In genomic region chr13:104602197-104602596, GRCm38 (mm10) we compare ENCODE assay signal across 19 mouse cellular contexts.
DNase-seq lines count a peak whose midpoint lies in the region; ATAC-seq and TF ChIP-seq lines count a peak whose summit lies in the region.
"Had no signal": no experiment of that assay in that cellular context is flagged by ENCODE, and none has a peak within 500 bp of the region (broad histone marks: within the 10 kb centered on the region; RNA-seq: fewer than 3 reads in every experiment).

No protein-coding gene starts in this region.

- H3K4me2 ChIP-seq in embryonic facial prominence, embryonic 12.5 days (replicated peaks), result no peak overlapping the region
- no peak overlapping the region for H3K4me2 ChIP-seq in hindbrain, postnatal 0 days (ENCODE audit: low read depth, low read length)
- H3K4me2 ChIP-seq in hindbrain, embryonic 16.5 days (ENCODE audit: low read length), result no peak overlapping the region
- H3K4me2 ChIP-seq: embryonic facial prominence, embryonic 13.5 days; heart, embryonic 11.5 days; hindbrain, embryonic 14.5 days; intestine, embryonic 15.5 days had no signal

- no peak for TF ChIP-seq CTCF in hindbrain, postnatal 0 days (IDR thresholded peaks at IDR 0.05; ENCODE audit: low read depth)
- TF ChIP-seq CTCF in embryonic fibroblast, embryonic 13.5 days (IDR thresholded peaks at IDR 0.05; ENCODE audit: borderline replicate concordance, insufficient read depth, low read length), result no peak

- no peak overlapping the region for H3K9ac ChIP-seq in embryonic facial prominence, embryonic 12.5 days
- H3K9ac ChIP-seq in hindbrain, postnatal 0 days (replicated peaks; ENCODE audit: low read length), result no peak overlapping the region
- no peak overlapping the region for H3K9ac ChIP-seq in hindbrain, embryonic 16.5 days (ENCODE audit: low read depth, low read length)
- H3K9ac ChIP-seq: embryonic facial prominence, embryonic 13.5 days; forebrain, postnatal 0 days; hindbrain, embryonic 14.5 days; intestine, embryonic 15.5 days had no signal

- no peak for DNase-seq in embryonic facial prominence, embryonic 10.5 days (ENCODE audit: low spot score)
- DNase-seq in hindbrain, postnatal 0 days (ENCODE audit: low spot score), result no peak
- DNase-seq in frontal cortex, postnatal 10 days (ENCODE audit: low spot score in 2 of 2), result no peak
- DNase-seq: cerebellum, adult 11 months; cerebellum, adult 2 months; cerebellum, postnatal 10 days; cerebellum, postnatal 36 days; gastrocnemius, postnatal 14 days; heart, adult 11 months; kidney, adult 11 months; kidney, adult 8-10 months had no signal

- WGBS in embryonic facial prominence, embryonic 12.5 days, result 68% methylated on average over 6 of the region's 6 CpGs
- 86% methylated on average over 6 of the region's 6 CpGs for WGBS in embryonic facial prominence, embryonic 10.5 days
- 77% methylated on average over 6 of the region's 6 CpGs for WGBS in hindbrain, postnatal 0 days
- WGBS in hindbrain, embryonic 16.5 days, result 75% methylated on average over 6 of the region's 6 CpGs

- H3K36me3 ChIP-seq in embryonic facial prominence, embryonic 12.5 days, result no peaks in the 10 kb centered on the region
- no peaks in the 10 kb centered on the region for H3K36me3 ChIP-seq in embryonic facial prominence, embryonic 10.5 days (replicated peaks)
- no peaks in the 10 kb centered on the region for H3K36me3 ChIP-seq in hindbrain, postnatal 0 days (ENCODE audit: insufficient read depth, low read length)
- H3K36me3 ChIP-seq in hindbrain, embryonic 16.5 days (ENCODE audit: control insufficient read depth, insufficient read depth, low read length), result no peaks in the 10 kb centered on the region
- H3K36me3 ChIP-seq: embryonic facial prominence, embryonic 13.5 days; intestine, embryonic 15.5 days had no signal

- ATAC-seq in embryonic facial prominence, embryonic 12.5 days (ENCODE audit: insufficient number of reproducible peaks, insufficient read depth, low FRiP score, low TSS enrichment), result 0 out of 2 replicates have a peak, but pooled peaks have one; percentile 64
- ATAC-seq in hindbrain, postnatal 0 days, result 0 out of 2 replicates have a peak, but pooled peaks have one; percentile 56
- no peak for ATAC-seq in hindbrain, embryonic 16.5 days
- ATAC-seq: intestine, embryonic 15.5 days had no signal

- H3K27me3 ChIP-seq in embryonic facial prominence, embryonic 12.5 days, result no peaks in the 10 kb centered on the region
- no peaks in the 10 kb centered on the region for H3K27me3 ChIP-seq in embryonic facial prominence, embryonic 10.5 days (replicated peaks; ENCODE audit: low read depth, poor library complexity, severe bottlenecking)
- no peaks in the 10 kb centered on the region for H3K27me3 ChIP-seq in hindbrain, postnatal 0 days (ENCODE audit: insufficient read depth, low read length)
- H3K27me3 ChIP-seq in hindbrain, embryonic 16.5 days (replicated peaks; ENCODE audit: control insufficient read depth, insufficient read depth, low read length), result no peaks in the 10 kb centered on the region
- H3K27me3 ChIP-seq: embryonic facial prominence, embryonic 13.5 days; intestine, embryonic 15.5 days had no signal

- H3K9me3 ChIP-seq in embryonic facial prominence, embryonic 12.5 days, result no peaks in the 10 kb centered on the region
- H3K9me3 ChIP-seq in embryonic facial prominence, embryonic 10.5 days, result no peaks in the 10 kb centered on the region
- no peaks in the 10 kb centered on the region for H3K9me3 ChIP-seq in hindbrain, postnatal 0 days (ENCODE audit: low read length)
- H3K9me3 ChIP-seq in hindbrain, embryonic 16.5 days (ENCODE audit: control insufficient read depth, low read length), result no peaks in the 10 kb centered on the region
- H3K9me3 ChIP-seq: embryonic facial prominence, embryonic 13.5 days; intestine, embryonic 15.5 days had no signal

- H3K27ac ChIP-seq in embryonic facial prominence, embryonic 12.5 days, result no peak overlapping the region
- H3K27ac ChIP-seq in embryonic facial prominence, embryonic 10.5 days (replicated peaks), result no peak overlapping the region
- H3K27ac ChIP-seq in hindbrain, postnatal 0 days, result no peak overlapping the region
- no peak overlapping the region for H3K27ac ChIP-seq in hindbrain, embryonic 16.5 days (ENCODE audit: low read depth, low read length)
- H3K27ac ChIP-seq in embryonic fibroblast, embryonic 13.5 days (ENCODE audit: insufficient read depth, low read length), result peak overlapping the region; percentile 45
- H3K27ac ChIP-seq: embryonic facial prominence, embryonic 13.5 days; hindbrain, embryonic 14.5 days; intestine, embryonic 15.5 days had no signal

- no peak for TF ChIP-seq POLR2A in embryonic fibroblast, embryonic 13.5 days (IDR thresholded peaks at IDR 0.05; ENCODE audit: low read depth, low read length)

- no peaks in the 10 kb centered on the region for H3K4me1 ChIP-seq in embryonic facial prominence, embryonic 12.5 days
- H3K4me1 ChIP-seq in embryonic facial prominence, embryonic 10.5 days, result no peaks in the 10 kb centered on the region
- no peaks in the 10 kb centered on the region for H3K4me1 ChIP-seq in hindbrain, postnatal 0 days (ENCODE audit: insufficient read depth, low read length)
- H3K4me1 ChIP-seq in hindbrain, embryonic 16.5 days (ENCODE audit: control insufficient read depth, insufficient read depth, low read depth, low read length), result no peaks in the 10 kb centered on the region
- no peaks in the 10 kb centered on the region for H3K4me1 ChIP-seq in embryonic fibroblast, embryonic 13.5 days (ENCODE audit: control insufficient read depth, insufficient read depth, low read length)
- H3K4me1 ChIP-seq: embryonic facial prominence, embryonic 13.5 days; intestine, embryonic 15.5 days had no signal

- H3K4me3 ChIP-seq in embryonic facial prominence, embryonic 12.5 days, result no peak overlapping the region
- no peak overlapping the region for H3K4me3 ChIP-seq in embryonic facial prominence, embryonic 10.5 days
- H3K4me3 ChIP-seq in hindbrain, postnatal 0 days (ENCODE audit: low read length), result no peak overlapping the region
- no peak overlapping the region for H3K4me3 ChIP-seq in hindbrain, embryonic 16.5 days (ENCODE audit: low read length)
- no peak overlapping the region for H3K4me3 ChIP-seq in embryonic fibroblast, embryonic 13.5 days (ENCODE audit: insufficient read depth, low read length)
- H3K4me3 ChIP-seq: embryonic facial prominence, embryonic 13.5 days; intestine, embryonic 15.5 days had no signal
